In the genomic region with DNA sequence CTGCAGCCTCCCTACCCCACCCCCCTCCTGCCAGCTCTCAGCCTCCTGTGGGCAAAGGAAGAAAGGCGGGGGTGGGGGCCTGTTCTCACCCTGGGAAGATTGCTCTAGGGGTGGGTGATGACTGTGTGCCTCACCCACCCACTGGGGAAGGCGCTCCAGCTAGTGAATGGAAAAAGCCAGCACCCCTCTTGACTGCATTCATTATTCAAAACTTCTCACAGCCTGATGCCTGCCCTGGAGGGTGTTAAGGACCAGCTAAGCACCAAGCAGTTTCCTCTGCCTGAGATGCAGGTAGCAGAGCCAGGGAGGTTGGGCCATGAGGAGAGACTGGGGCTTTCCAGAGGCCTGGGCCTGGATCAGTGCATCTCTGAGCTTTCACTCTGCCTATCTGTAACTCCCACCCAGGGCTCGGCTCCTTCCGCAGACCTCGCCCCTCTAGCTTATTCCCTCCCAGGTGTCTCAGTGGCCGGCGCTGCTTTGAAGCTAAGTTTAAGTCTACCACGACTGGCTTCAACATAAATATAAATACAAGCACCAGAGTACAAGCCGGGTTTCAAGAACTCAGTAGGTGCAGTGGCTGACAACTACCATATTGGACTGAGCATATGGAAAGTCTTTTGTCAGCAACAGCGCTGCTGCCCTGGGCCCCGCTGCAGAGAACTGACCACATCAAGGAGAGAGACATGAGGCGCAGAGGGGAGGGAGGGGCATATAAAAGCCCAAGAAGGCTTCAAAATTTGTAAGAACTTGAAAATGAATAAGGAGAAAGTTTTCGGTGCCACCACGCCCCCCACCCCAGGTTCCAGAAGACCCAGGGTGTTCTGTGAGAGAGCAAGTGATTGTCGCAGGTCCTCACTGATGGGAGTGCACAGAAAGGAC, we compare ENCODE assay signal across 11 mouse cellular contexts.
A peak's percentile ranks its signal among the peaks of the same experiment; 100 is the strongest.
DNase-seq lines count a peak whose midpoint lies in the region; ATAC-seq and TF ChIP-seq lines count a peak whose summit lies in the region.
"Had no signal": no experiment of that assay in that cellular context is flagged by ENCODE, and none has a peak within 500 bp of the region (broad histone marks: within the 10 kb centered on the region; RNA-seq: fewer than 3 reads in every experiment).

No protein-coding gene starts in this region.

- no peak for TF ChIP-seq POLR2A in heart, adult 2 months (IDR thresholded peaks at IDR 0.05; ENCODE audit: insufficient read depth, low read depth, low read length)

- H3K27ac ChIP-seq in heart, embryonic 12.5 days (ENCODE audit: poor library complexity, severe bottlenecking), result no peak overlapping the region
- H3K27ac ChIP-seq in heart, adult 2 months, result no peak overlapping the region
- no peak overlapping the region for H3K27ac ChIP-seq in embryonic facial prominence, embryonic 13.5 days
- no peak overlapping the region for H3K27ac ChIP-seq in kidney, embryonic 14.5 days (ENCODE audit: low read depth, low read length)
- H3K27ac ChIP-seq: lung, embryonic 15.5 days; stomach, postnatal 0 days had no signal

- intact Hi-C loops in heart, adult 2 months (cut with DNase I), result no loop called here

- no peaks in the 10 kb centered on the region for H3K79me2 ChIP-seq in heart, adult 2 months (replicated peaks; ENCODE audit: control insufficient read depth, insufficient read depth, low read length)

- H3K27me3 ChIP-seq in heart, embryonic 12.5 days (replicated peaks), result peaks cover 69% of the 10 kb centered on the region
- H3K27me3 ChIP-seq in heart, adult 2 months (ENCODE audit: control insufficient read depth, insufficient read depth, low read length), result no peaks in the 10 kb centered on the region
- peaks cover 33% of the 10 kb centered on the region for H3K27me3 ChIP-seq in embryonic facial prominence, embryonic 13.5 days
- peaks cover 19% of the 10 kb centered on the region for H3K27me3 ChIP-seq in kidney, embryonic 14.5 days (ENCODE audit: control insufficient read depth, insufficient read depth, low read length)

- DNase-seq in heart, adult 2 months, result no peak
- peak; percentile 44 for DNase-seq in 3T3-L1 (ENCODE audit: low read depth, low spot score)
- DNase-seq in cerebellum, adult 9-10 months, result no peak
- DNase-seq in layer of hippocampus, postnatal 14 days (ENCODE audit: low spot score in 2 of 2), result no peak
- DNase-seq: cerebellum, postnatal 25 days had no signal

- no peaks in the 10 kb centered on the region for H3K36me3 ChIP-seq in heart, embryonic 12.5 days
- no peaks in the 10 kb centered on the region for H3K36me3 ChIP-seq in heart, adult 2 months (ENCODE audit: control insufficient read depth, insufficient read depth, low read length)
- no peaks in the 10 kb centered on the region for H3K36me3 ChIP-seq in embryonic facial prominence, embryonic 13.5 days
- no peaks in the 10 kb centered on the region for H3K36me3 ChIP-seq in kidney, embryonic 14.5 days (ENCODE audit: control insufficient read depth, insufficient read depth, low read length)
- H3K36me3 ChIP-seq: lung, embryonic 15.5 days had no signal

- no peaks in the 10 kb centered on the region for H3K4me1 ChIP-seq in heart, embryonic 12.5 days (replicated peaks)
- H3K4me1 ChIP-seq in heart, adult 2 months (ENCODE audit: control insufficient read depth, insufficient read depth, low read length), result no peaks in the 10 kb centered on the region
- peaks cover 11% of the 10 kb centered on the region; the same call in 1 of the 2 replicates for H3K4me1 ChIP-seq in embryonic facial prominence, embryonic 13.5 days
- no peaks in the 10 kb centered on the region for H3K4me1 ChIP-seq in kidney, embryonic 14.5 days (ENCODE audit: control insufficient read depth, insufficient read depth, low read length)
- H3K4me1 ChIP-seq: lung, embryonic 15.5 days had no signal

- H3K4me2 ChIP-seq in heart, embryonic 12.5 days, result no peak overlapping the region
- peak overlapping the region; percentile 30 for H3K4me2 ChIP-seq in embryonic facial prominence, embryonic 13.5 days
- H3K4me2 ChIP-seq in kidney, embryonic 14.5 days (replicated peaks; ENCODE audit: low read depth, low read length), result no peak overlapping the region
- H3K4me2 ChIP-seq: lung, embryonic 15.5 days had no signal

- 0 out of 2 replicates have a peak, but pooled peaks have one; percentile 9 for ATAC-seq in heart, embryonic 12.5 days (ENCODE audit: insufficient number of reproducible peaks, low FRiP score)
- ATAC-seq in embryonic facial prominence, embryonic 13.5 days (ENCODE audit: insufficient number of reproducible peaks, insufficient read depth, low FRiP score, low TSS enrichment, low read depth), result 0 out of 2 replicates have a peak, but pooled peaks have one; percentile 53
- peak; percentile 48; the same call in 1 of the 2 replicates for ATAC-seq in megakaryocyte, adult 5-6 weeks (ENCODE audit: poor library complexity, severe bottlenecking)
- no peak; the same call in 1 of the 2 replicates for ATAC-seq in kidney, embryonic 14.5 days (ENCODE audit: low FRiP score, low TSS enrichment)

- no peak for TF ChIP-seq EP300 in heart, adult 2 months (IDR thresholded peaks at IDR 0.05; ENCODE audit: insufficient read depth, low read depth, low read length)

- H3K4me3 ChIP-seq in heart, embryonic 12.5 days, result no peak overlapping the region
- no peak overlapping the region for H3K4me3 ChIP-seq in heart, adult 2 months
- no peak overlapping the region for H3K4me3 ChIP-seq in embryonic facial prominence, embryonic 13.5 days
- no peak overlapping the region for H3K4me3 ChIP-seq in kidney, embryonic 14.5 days (ENCODE audit: low read length)
- H3K4me3 ChIP-seq: lung, embryonic 15.5 days had no signal

- no peak overlapping the region for H3K9ac ChIP-seq in heart, embryonic 12.5 days
- no peak overlapping the region for H3K9ac ChIP-seq in heart, adult 2 months (ENCODE audit: low read depth, low read length)
- H3K9ac ChIP-seq in embryonic facial prominence, embryonic 13.5 days, result no peak overlapping the region
- H3K9ac ChIP-seq in kidney, embryonic 14.5 days (ENCODE audit: low read depth, low read length), result no peak overlapping the region
- H3K9ac ChIP-seq: lung, embryonic 15.5 days had no signal

- H3K9me3 ChIP-seq in heart, embryonic 12.5 days (replicated peaks), result no peaks in the 10 kb centered on the region
- no peaks in the 10 kb centered on the region for H3K9me3 ChIP-seq in embryonic facial prominence, embryonic 13.5 days
- H3K9me3 ChIP-seq in kidney, embryonic 14.5 days (ENCODE audit: control insufficient read depth, low read length), result no peaks in the 10 kb centered on the region
- H3K9me3 ChIP-seq: lung, embryonic 15.5 days had no signal

- WGBS in heart, embryonic 12.5 days, result 15% methylated on average over 15 of the region's 15 CpGs
- WGBS in heart, adult 2 months, result 14% methylated on average over 15 of the region's 15 CpGs
- WGBS in embryonic facial prominence, embryonic 13.5 days, result 19% methylated on average over 15 of the region's 15 CpGs
- 20% methylated on average over 15 of the region's 15 CpGs for WGBS in kidney, embryonic 14.5 days

- no peak for TF ChIP-seq CTCF in heart, adult 2 months (IDR thresholded peaks at IDR 0.05)
